Mouse (Mus musculus) lung, embryonic 14.5 days (tissue): ENCODE data around the gene Pde4c. TPM values are rescaled to one million over a fixed set of nuclear protein-coding genes. Genes with fewer than 3 reads are reported as not detected.
A peak's percentile ranks its signal among the peaks of the same experiment; 100 is the strongest.

Experiments used
- ATAC-seq: fragments of 200-750 bp; cut with Nextera tagmentation; 2 replicates; pipeline ENCODE4 v1.8.0; 2017; ENCODE audit warnings: mild to moderate bottlenecking, moderate TSS enrichment, moderate library complexity; ENCODE audit not compliant: insufficient read depth
- DNase-seq: peaks from one replicate; pipeline ENCODE4 v3.0.0-alpha.2; 2015
- H3K27ac ChIP-seq: fragments of 300-500 bp; sonication (generic); 2 replicates; pipeline ENCODE4 v1.5.1; 2014; ENCODE audit warnings: low read depth, mild to moderate bottlenecking, moderate library complexity
- H3K27me3 ChIP-seq: fragments of 300-500 bp; sonication (generic); 2 replicates; pipeline ENCODE4 v1.6.1; 2014; ENCODE audit warnings: low read length, control low read depth; ENCODE audit not compliant: insufficient read depth
- H3K36me3 ChIP-seq: fragments of 300-500 bp; sonication (generic); 2 replicates; pipeline ENCODE4 v1.6.1; 2014; ENCODE audit warnings: control low read depth; ENCODE audit not compliant: insufficient read depth
- H3K4me1 ChIP-seq: fragments of 300-500 bp; sonication (generic); 2 replicates; pipeline ENCODE4 v1.6.1; 2014; ENCODE audit warnings: antibody characterized with exemption, control low read depth; ENCODE audit not compliant: insufficient read depth
- H3K4me2 ChIP-seq: fragments of 300-500 bp; sonication (generic); 2 replicates; pipeline ENCODE4 v1.6.1; 2014; ENCODE audit warnings: mild to moderate bottlenecking
- H3K4me3 ChIP-seq: fragments of 300-500 bp; sonication (generic); 2 replicates; pipeline ENCODE4 v1.5.1; 2014; ENCODE audit warnings: low read depth, low read length
- H3K9ac ChIP-seq: fragments of 300-500 bp; sonication (generic); 2 replicates; pipeline ENCODE4 v1.6.1; 2014
- H3K9me3 ChIP-seq: fragments of 300-500 bp; sonication (generic); 2 replicates; pipeline ENCODE4 v1.6.1; 2016; ENCODE audit warnings: low read depth, low read length, control low read depth
- CTCF ChIP-seq: IDR thresholded peaks from 2 replicates; pipeline ENCODE4 v1.5.1; 2016; ENCODE audit warnings: antibody characterized with exemption, low read depth
- WGBS: fragments of 180-500 bp; shearing (Covaris S2); extraction: QIAGEN DNeasy Blood & Tissue Kit; methylation state at CpG from one replicate; pipeline ENCODE4 v1.1.7; 2014; 5-methylcytosine and 5-hydroxymethylcytosine counted together
- polyA plus RNA-seq: library from polyadenylated mRNA; unstranded; fragments of >200 nt; fragmentation: Nextera tagmentation; extraction: Ambion mirVana; gene quantifications from 2 replicates; pipeline ENCODE4 v1.2.1, GENCODE M21; 2014

Gene Pde4c
- polyA plus RNA-seq, 1 experiment from 2014 or later = 0.17 TPM

- Histone ChIP-seq H3K36me3 (no peaks in the 10 kb centered on the region), H3K27ac (no peak overlapping the region), H3K27me3 (no peaks in the 10 kb centered on the region), H3K4me2 (no peak overlapping the region), H3K9me3 (no peaks in the 10 kb centered on the region), H3K4me3 (no peak overlapping the region), H3K9ac (no peak overlapping the region), H3K4me1 (no peaks in the 10 kb centered on the region)
- 77% methylated on average over 11 of the region's 11 CpGs for WGBS
- DNase-seq (no peak), ATAC-seq (no peak)
- no peak for TF ChIP-seq CTCF
Observed at GRCm38 (mm10) chr8:70711041-70711440, 12.5 kb upstream of the Pde4c start.

DNA sequence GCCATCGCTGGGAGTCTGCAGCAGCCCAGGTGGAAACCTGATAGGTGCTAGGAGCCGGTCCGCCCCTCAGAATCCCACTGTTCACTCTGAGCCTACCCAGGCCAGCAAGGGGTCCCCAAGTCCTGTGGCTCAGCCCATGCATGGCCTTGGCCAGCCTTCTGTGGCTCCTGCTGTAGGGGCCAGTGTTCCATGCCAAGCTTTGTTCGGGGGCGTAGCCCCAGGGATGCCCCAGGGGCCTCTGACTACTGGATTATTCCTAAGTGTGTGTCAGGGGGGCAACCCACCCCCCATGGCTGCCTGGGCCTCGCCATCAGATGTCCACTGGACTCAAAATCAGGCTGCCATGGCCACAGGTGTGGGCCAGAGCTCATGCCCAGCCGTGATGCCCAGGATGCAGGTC is 9.5 kb upstream of the Pde4c start:
- no peak for TF ChIP-seq CTCF
- no peaks in the 10 kb centered on the region for H3K36me3 ChIP-seq
- WGBS = 77% methylated on average over 7 of the region's 7 CpGs
- no peak overlapping the region for H3K4me3 ChIP-seq
- H3K9ac ChIP-seq = no peak overlapping the region
- no peak for DNase-seq
- no peaks in the 10 kb centered on the region for H3K9me3 ChIP-seq
- H3K27me3 ChIP-seq = no peaks in the 10 kb centered on the region
- no peaks in the 10 kb centered on the region for H3K4me1 ChIP-seq
- H3K4me2 ChIP-seq = no peak overlapping the region
- no peak overlapping the region for H3K27ac ChIP-seq
- ATAC-seq = no peak

GRCm38 (mm10) chr8:70715086-70715485 is 8.4 kb upstream of the Pde4c start:
- DNase-seq (no peak), ATAC-seq (no peak)
- no peak overlapping the region for H3K4me3 ChIP-seq
- H3K27ac ChIP-seq = no peak overlapping the region
- H3K9me3 ChIP-seq = no peaks in the 10 kb centered on the region
- H3K9ac ChIP-seq = no peak overlapping the region
- no peak for TF ChIP-seq CTCF
- no peaks in the 10 kb centered on the region for H3K27me3 ChIP-seq
- no peaks in the 10 kb centered on the region for H3K4me1 ChIP-seq
- no peak overlapping the region for H3K4me2 ChIP-seq
- 43% methylated on average over 2 of the region's 2 CpGs for WGBS
- H3K36me3 ChIP-seq = no peaks in the 10 kb centered on the region

GRCm38 (mm10) chr8:70716521-70717400 is 6.8 kb upstream of the Pde4c start:
- no peak for DNase-seq
- WGBS = 75% methylated on average over 40 of the region's 40 CpGs
- TF ChIP-seq CTCF = no peak
- Histone ChIP-seq H3K4me1 (no peaks in the 10 kb centered on the region), H3K4me3 (no peak overlapping the region), H3K27me3 (no peaks in the 10 kb centered on the region), H3K9me3 (no peaks in the 10 kb centered on the region), H3K9ac (no peak overlapping the region), H3K36me3 (no peaks in the 10 kb centered on the region), H3K27ac (no peak overlapping the region), H3K4me2 (no peak overlapping the region)
- no peak for ATAC-seq

GRCm38 (mm10) chr8:70718297-70718696 is 5.2 kb upstream of the Pde4c start, which contains the start of gene Gm3336:
Gm3336 (plus strand) TSS chr8:70718543.
- TF ChIP-seq CTCF = peak; percentile 89
- no peaks in the 10 kb centered on the region for H3K27me3 ChIP-seq

GRCm38 (mm10) chr8:70719796-70720270 is 3.7 kb upstream of the Pde4c start:
- Histone ChIP-seq H3K27ac (no peak overlapping the region), H3K36me3 (no peaks in the 10 kb centered on the region), H3K4me3 (no peak overlapping the region), H3K9ac (no peak overlapping the region), H3K4me2 (no peak overlapping the region), H3K4me1 (no peaks in the 10 kb centered on the region), H3K9me3 (no peaks in the 10 kb centered on the region), H3K27me3 (no peaks in the 10 kb centered on the region)
- no peak for DNase-seq
- WGBS = 48% methylated on average over 9 of the region's 9 CpGs
- TF ChIP-seq CTCF = no peak
- no peak for ATAC-seq

More at GRCm38 (mm10) chr8:70718297-70718696, 5.2 kb upstream of the Pde4c start, which contains the start of gene Gm3336:
- ATAC-seq (peak; percentile 11; the same call in 1 of the 2 replicates), DNase-seq (peak; percentile 61)
- no peak within 1 kb of the TSS for H3K4me3 ChIP-seq
- 2% methylated on average over 19 of the region's 19 CpGs for WGBS
- H3K27ac ChIP-seq = no peak within 1 kb of the TSS
- no peaks in the 10 kb centered on the region for H3K9me3 ChIP-seq
- H3K4me1 ChIP-seq = no peaks in the 10 kb centered on the region
- H3K9ac ChIP-seq = no peak within 1 kb of the TSS
- H3K4me2 ChIP-seq = no peak within 1 kb of the TSS
- H3K36me3 ChIP-seq = no peaks in the 10 kb centered on the region

DNA sequence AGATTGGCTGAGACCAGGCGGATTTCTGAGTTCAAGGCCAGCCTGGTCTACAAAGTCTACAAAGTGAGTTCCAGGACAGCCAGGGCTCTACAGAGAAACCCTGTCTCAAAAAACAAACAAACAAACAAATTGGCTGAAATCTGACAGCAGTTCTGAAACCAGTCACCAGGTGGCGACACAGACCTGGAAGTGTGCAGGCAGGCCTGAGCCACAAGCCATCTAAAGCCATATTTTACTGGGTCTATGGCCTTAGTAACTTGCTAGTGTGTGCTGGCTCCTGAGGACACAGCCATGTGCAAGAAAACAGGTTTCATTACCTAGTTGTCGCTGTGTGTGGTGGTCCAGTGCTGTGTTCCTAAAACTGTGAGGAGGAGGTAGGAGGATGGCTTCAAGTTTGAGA is 2.8 kb upstream of the Pde4c start:
- ATAC-seq = peak; percentile 35; the same call in 1 of the 2 replicates
- DNase-seq = peak; percentile 88
- Histone ChIP-seq H3K9ac (no peak overlapping the region), H3K36me3 (no peaks in the 10 kb centered on the region), H3K27me3 (no peaks in the 10 kb centered on the region), H3K4me1 (no peaks in the 10 kb centered on the region), H3K27ac (no peak overlapping the region), H3K9me3 (no peaks in the 10 kb centered on the region), H3K4me2 (no peak overlapping the region), H3K4me3 (no peak overlapping the region)
- under 1% methylated on average over 3 of the region's 3 CpGs for WGBS
- peak; percentile 96 for TF ChIP-seq CTCF
